19 mouse cellular contexts compared by ENCODE assay signal in genomic region chr17:46600569-46600968, GRCm38 (mm10). TPM values are rescaled to one million over a fixed set of nuclear protein-coding genes. Genes with fewer than 3 reads are reported as not detected.
DNase-seq lines count a peak whose midpoint lies in the region; ATAC-seq and TF ChIP-seq lines count a peak whose summit lies in the region.
"Had no signal": no experiment of that assay in that cellular context is flagged by ENCODE, and none has a peak within 500 bp of the region (broad histone marks: within the 10 kb centered on the region; RNA-seq: fewer than 3 reads in every experiment).

No protein-coding gene starts in this region.

- no peak for TF ChIP-seq EP300 in lung, postnatal 0 days (IDR thresholded peaks at IDR 0.05)

- peak; percentile 59 for TF ChIP-seq CTCF in intestine, postnatal 0 days (IDR thresholded peaks at IDR 0.05; ENCODE audit: low read depth)
- TF ChIP-seq CTCF in lung, postnatal 0 days (IDR thresholded peaks at IDR 0.05): peak; percentile 52
- no peak for TF ChIP-seq CTCF in thymus, adult 2 months (IDR thresholded peaks at IDR 0.05; ENCODE audit: borderline replicate concordance, control insufficient read depth, extremely low read depth, insufficient read depth, low read length, poor library complexity)

- no peaks in the 10 kb centered on the region for H3K4me1 ChIP-seq in intestine, postnatal 0 days (replicated peaks; ENCODE audit: control insufficient read depth, insufficient read depth, low read length)
- H3K4me1 ChIP-seq in intestine, embryonic 15.5 days (replicated peaks): peaks cover 12% of the 10 kb centered on the region
- H3K4me1 ChIP-seq in lung, postnatal 0 days (ENCODE audit: insufficient read depth, low read depth, low read length): peaks cover 4% of the 10 kb centered on the region; the same call in 1 of the 2 replicates
- no peaks in the 10 kb centered on the region for H3K4me1 ChIP-seq in thymus, adult 2 months (replicated peaks; ENCODE audit: control insufficient read depth, insufficient read depth, low read length)

- H3K4me2 ChIP-seq in intestine, postnatal 0 days (replicated peaks; ENCODE audit: low read depth): no peak overlapping the region
- H3K4me2 ChIP-seq in intestine, embryonic 15.5 days (replicated peaks): no peak overlapping the region
- H3K4me2 ChIP-seq in lung, postnatal 0 days (replicated peaks; ENCODE audit: low read depth, low read length): no peak overlapping the region
- H3K4me2 ChIP-seq: embryonic facial prominence, embryonic 13.5 days; heart, embryonic 15.5 days; limb, embryonic 15.5 days; lung, embryonic 15.5 days had no signal

- H3K9ac ChIP-seq in intestine, postnatal 0 days (ENCODE audit: low read depth, low read length): no peak overlapping the region
- H3K9ac ChIP-seq in intestine, embryonic 15.5 days: no peak overlapping the region
- no peak overlapping the region for H3K9ac ChIP-seq in lung, postnatal 0 days (replicated peaks; ENCODE audit: low read depth)
- H3K9ac ChIP-seq: embryonic facial prominence, embryonic 13.5 days; forebrain, postnatal 0 days; heart, embryonic 15.5 days; limb, embryonic 15.5 days; lung, embryonic 15.5 days had no signal

- peak; percentile 58 for DNase-seq in lung, postnatal 0 days (ENCODE audit: low spot score)
- DNase-seq in lung, postnatal 10 days: no peak
- peak; percentile 75 for DNase-seq in ZHBTc4 (ENCODE audit: low read depth, low spot score)
- no peak for DNase-seq in thymus, adult 2 months
- DNase-seq in left cerebral cortex, adult 9 months (ENCODE audit: low spot score in 2 of 2): no peak
- DNase-seq: adrenal gland, postnatal 36 days; cerebellum, adult 9-10 months; forebrain, postnatal 0 days; heart, adult 11 months; kidney, postnatal 14 days; spleen, adult 18-20 months; thymus, postnatal 25 days had no signal

- no peaks in the 10 kb centered on the region for H3K36me3 ChIP-seq in intestine, postnatal 0 days (ENCODE audit: control insufficient read depth, insufficient read depth)
- H3K36me3 ChIP-seq in intestine, embryonic 15.5 days: no peaks in the 10 kb centered on the region
- no peaks in the 10 kb centered on the region for H3K36me3 ChIP-seq in lung, postnatal 0 days (ENCODE audit: insufficient read depth, low read length)
- H3K36me3 ChIP-seq in thymus, adult 2 months (ENCODE audit: control insufficient read depth, insufficient read depth, low read length): no peaks in the 10 kb centered on the region
- H3K36me3 ChIP-seq: heart, embryonic 15.5 days had no signal

- no peak overlapping the region for H3K27ac ChIP-seq in intestine, postnatal 0 days (ENCODE audit: low read depth, low read length)
- no peak overlapping the region for H3K27ac ChIP-seq in intestine, embryonic 15.5 days
- no peak overlapping the region for H3K27ac ChIP-seq in lung, postnatal 0 days (ENCODE audit: low read length)
- H3K27ac ChIP-seq in thymus, adult 2 months (ENCODE audit: control insufficient read depth, insufficient read depth, low read length): no peak overlapping the region
- H3K27ac ChIP-seq: embryonic facial prominence, embryonic 13.5 days; heart, embryonic 15.5 days; limb, embryonic 15.5 days; lung, embryonic 15.5 days had no signal

- WGBS in intestine, postnatal 0 days: 90% methylated on average over 2 of the region's 2 CpGs
- WGBS in intestine, embryonic 15.5 days: 93% methylated on average over 2 of the region's 2 CpGs
- WGBS in lung, postnatal 0 days: 81% methylated on average over 2 of the region's 2 CpGs
- 97% methylated on average over 2 of the region's 2 CpGs for WGBS in thymus, adult 2 months

- TF ChIP-seq POLR2A in thymus, adult 2 months (IDR thresholded peaks at IDR 0.05; ENCODE audit: control insufficient read depth, extremely low read depth, insufficient read depth, low read length, poor library complexity): no peak

- no peaks in the 10 kb centered on the region for H3K27me3 ChIP-seq in intestine, postnatal 0 days (replicated peaks; ENCODE audit: control insufficient read depth, insufficient read depth, low read length)
- no peaks in the 10 kb centered on the region for H3K27me3 ChIP-seq in intestine, embryonic 15.5 days (replicated peaks)
- H3K27me3 ChIP-seq in lung, postnatal 0 days (replicated peaks; ENCODE audit: insufficient read depth, low read length): no peaks in the 10 kb centered on the region
- no peaks in the 10 kb centered on the region for H3K27me3 ChIP-seq in thymus, adult 2 months (ENCODE audit: control insufficient read depth, insufficient read depth, low read length)
- H3K27me3 ChIP-seq: embryonic facial prominence, embryonic 13.5 days; heart, embryonic 15.5 days; limb, embryonic 15.5 days; lung, embryonic 15.5 days had no signal

- H3K9me3 ChIP-seq in intestine, postnatal 0 days (ENCODE audit: control insufficient read depth): no peaks in the 10 kb centered on the region
- no peaks in the 10 kb centered on the region for H3K9me3 ChIP-seq in intestine, embryonic 15.5 days
- no peaks in the 10 kb centered on the region for H3K9me3 ChIP-seq in lung, postnatal 0 days (ENCODE audit: low read length)
- H3K9me3 ChIP-seq: embryonic facial prominence, embryonic 13.5 days; heart, embryonic 15.5 days; limb, embryonic 15.5 days; lung, embryonic 15.5 days had no signal

- no peak overlapping the region for H3K4me3 ChIP-seq in intestine, postnatal 0 days (ENCODE audit: low read depth, low read length)
- no peak overlapping the region for H3K4me3 ChIP-seq in intestine, embryonic 15.5 days (replicated peaks)
- no peak overlapping the region for H3K4me3 ChIP-seq in lung, postnatal 0 days (ENCODE audit: low read depth, low read length)
- no peak overlapping the region for H3K4me3 ChIP-seq in thymus, adult 2 months (ENCODE audit: control insufficient read depth, insufficient read depth, low read length)
- H3K4me3 ChIP-seq: embryonic facial prominence, embryonic 13.5 days; heart, embryonic 15.5 days; limb, embryonic 15.5 days; lung, embryonic 15.5 days had no signal

- ATAC-seq in intestine, postnatal 0 days: no peak
- no peak for ATAC-seq in intestine, embryonic 15.5 days
- ATAC-seq in lung, postnatal 0 days: no peak
- ATAC-seq: activated CD4-positive, CD25-positive, alpha-beta regulatory T cell, adult 4 months; forebrain, postnatal 0 days had no signal

RNA-seq across cellular contexts. Expression of gene Ptk7, which starts 28.7 kb away (rescaled TPM):
- 13.7 and 14.7 TPM in 2 replicates for polyA plus RNA-seq in intestine, postnatal 0 days (2015; fragmentation: Nextera tagmentation; extraction: Ambion mirVana)
- polyA plus RNA-seq in intestine, embryonic 15.5 days (2015; fragmentation: Nextera tagmentation; extraction: Ambion mirVana): 61.8 and 66.2 TPM in 2 replicates
- 73.2 and 75.8 TPM in 2 replicates for polyA plus RNA-seq in lung, postnatal 0 days (2015; fragmentation: Nextera tagmentation; extraction: Ambion mirVana)
- 11.9 and 15.8 TPM in 2 replicates for polyA plus RNA-seq in thymus, adult 2 months (2012; rRNA removed)

RNA-seq across cellular contexts. Expression of gene Srf, which starts 44.6 kb away (rescaled TPM):
- polyA plus RNA-seq in intestine, postnatal 0 days (2015; fragmentation: Nextera tagmentation; extraction: Ambion mirVana): 5.1 and 5.2 TPM in 2 replicates
- polyA plus RNA-seq in intestine, embryonic 15.5 days (2015; fragmentation: Nextera tagmentation; extraction: Ambion mirVana): 7.6 and 8.9 TPM in 2 replicates
- polyA plus RNA-seq in lung, postnatal 0 days (2015; fragmentation: Nextera tagmentation; extraction: Ambion mirVana): 5.1 and 5.6 TPM in 2 replicates
- 297 and 310 TPM in 2 replicates for polyA plus RNA-seq in thymus, adult 2 months (2012; rRNA removed)

RNA-seq across cellular contexts. Expression of gene Klc4, which starts 45.3 kb away (rescaled TPM):
- 102 and 107 TPM in 2 replicates for polyA plus RNA-seq in intestine, postnatal 0 days (2015; fragmentation: Nextera tagmentation; extraction: Ambion mirVana)
- polyA plus RNA-seq in intestine, embryonic 15.5 days (2015; fragmentation: Nextera tagmentation; extraction: Ambion mirVana): 64.6 and 73.2 TPM in 2 replicates
- 36.5 and 38.4 TPM in 2 replicates for polyA plus RNA-seq in lung, postnatal 0 days (2015; fragmentation: Nextera tagmentation; extraction: Ambion mirVana)
- 22.6 and 24.0 TPM in 2 replicates for polyA plus RNA-seq in thymus, adult 2 months (2012; rRNA removed)

RNA-seq across cellular contexts. Expression of gene Mrpl2, which starts 45.5 kb away (rescaled TPM):
- polyA plus RNA-seq in intestine, postnatal 0 days (2015; fragmentation: Nextera tagmentation; extraction: Ambion mirVana): 138 and 139 TPM in 2 replicates
- polyA plus RNA-seq in intestine, embryonic 15.5 days (2015; fragmentation: Nextera tagmentation; extraction: Ambion mirVana): 148 and 156 TPM in 2 replicates
- polyA plus RNA-seq in lung, postnatal 0 days (2015; fragmentation: Nextera tagmentation; extraction: Ambion mirVana): 69.2 and 88.6 TPM in 2 replicates
- polyA plus RNA-seq in thymus, adult 2 months (2012; rRNA removed): 68.3 and 91.0 TPM in 2 replicates

RNA-seq across cellular contexts. Expression of gene Cul7, which starts 49.6 kb away (rescaled TPM):
- 18.0 and 19.2 TPM in 2 replicates for polyA plus RNA-seq in intestine, postnatal 0 days (2015; fragmentation: Nextera tagmentation; extraction: Ambion mirVana)
- polyA plus RNA-seq in intestine, embryonic 15.5 days (2015; fragmentation: Nextera tagmentation; extraction: Ambion mirVana): 41.1 and 45.7 TPM in 2 replicates
- polyA plus RNA-seq in lung, postnatal 0 days (2015; fragmentation: Nextera tagmentation; extraction: Ambion mirVana): 21.8 and 22.1 TPM in 2 replicates
- 47.9 and 50.1 TPM in 2 replicates for polyA plus RNA-seq in thymus, adult 2 months (2012; rRNA removed)

Comparison
In these comparisons a context has a peak if more than half of its experiments do, and no peak if none do; other contexts are left out.
1. DNase-seq: peak in lung, postnatal 0 days (single experiment) and ZHBTc4 (single experiment); none in lung, postnatal 10 days (single experiment), thymus, adult 2 months (single experiment) and left cerebral cortex, adult 9 months (0 of 2).
2. RNA of gene Srf, which starts 44.6 kb away (polyA plus RNA-seq): 297 to 310 TPM in thymus, adult 2 months; 7.6 to 8.9 TPM in intestine, embryonic 15.5 days, 5.1 to 5.6 TPM in lung, postnatal 0 days and 5.1 to 5.2 TPM in intestine, postnatal 0 days; every median in the first group is over 10 times any median in the second.